Mouse (Mus musculus) c-Kit-positive CD71-positive TER-119-positive erythroid progenitor cells, embryonic 14.5 days (primary cell): ENCODE results near the gene Tarbp1.

Source experiments
- DNase-seq: peaks from one replicate; pipeline ENCODE4 v3.0.0-alpha.2; 2013; ENCODE audit warnings: low spot score

Gene Tarbp1

DNA sequence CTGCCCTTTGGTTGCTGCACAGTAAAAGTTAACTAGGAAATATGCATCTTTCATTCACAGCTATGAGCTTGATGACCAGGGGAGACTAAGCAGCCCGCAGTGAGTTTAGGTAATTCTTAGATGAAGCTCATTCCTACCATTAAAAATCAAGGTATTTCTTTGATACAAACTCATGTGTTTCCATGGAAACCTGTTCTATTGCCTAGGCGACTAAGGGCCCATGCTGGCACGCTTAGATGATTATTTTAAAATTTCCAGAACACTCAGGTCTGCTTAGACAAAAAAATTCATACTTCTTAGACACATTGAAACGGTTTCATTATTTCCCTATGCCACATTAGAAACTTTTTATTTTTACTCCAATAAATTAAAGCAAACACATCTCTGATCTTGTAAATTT is 69.8 kb downstream of the Tarbp1 start:
- no peak for DNase-seq

DNA sequence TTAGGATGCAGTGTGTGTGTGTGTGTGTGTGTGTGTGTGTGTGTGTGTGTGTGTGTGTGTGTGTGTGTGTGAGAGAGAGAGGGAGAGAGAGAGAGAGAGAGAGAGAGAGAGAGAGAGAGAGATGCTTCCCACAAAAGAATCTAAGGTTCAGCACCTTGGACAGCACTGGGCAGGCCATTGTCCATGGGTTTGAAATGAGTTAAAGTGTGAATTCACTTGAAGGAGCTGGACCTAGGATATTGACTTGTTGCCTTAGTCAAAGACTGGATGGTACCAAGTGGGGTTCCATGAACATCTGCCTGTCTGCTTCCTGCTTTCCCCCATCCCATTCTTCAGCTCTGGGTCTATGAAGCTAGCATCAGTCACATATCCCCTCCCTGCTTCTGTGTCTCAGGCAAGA is 70.3 kb downstream of the Tarbp1 start:
- DNase-seq = peak; percentile 12

DNA sequence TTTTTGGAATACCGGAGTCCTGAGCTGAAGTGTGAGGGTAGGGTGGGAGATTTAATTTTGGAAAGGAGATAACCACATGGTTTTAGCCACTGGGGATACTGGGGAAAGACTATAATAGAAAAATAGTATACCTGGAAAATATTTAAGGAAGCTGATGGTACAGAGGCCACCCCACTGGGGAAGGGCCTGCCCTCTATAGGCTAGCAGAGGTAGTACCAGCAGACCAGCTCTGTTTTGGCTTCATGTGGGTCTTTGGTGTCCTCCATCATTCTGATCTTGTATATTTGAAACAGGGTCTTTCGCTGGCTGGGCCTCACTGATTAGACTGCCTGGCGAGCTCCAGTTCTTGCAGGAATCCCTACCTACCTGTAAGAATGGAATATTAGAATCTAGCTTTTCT is 76.5 kb downstream of the Tarbp1 start:
- DNase-seq = no peak

DNA sequence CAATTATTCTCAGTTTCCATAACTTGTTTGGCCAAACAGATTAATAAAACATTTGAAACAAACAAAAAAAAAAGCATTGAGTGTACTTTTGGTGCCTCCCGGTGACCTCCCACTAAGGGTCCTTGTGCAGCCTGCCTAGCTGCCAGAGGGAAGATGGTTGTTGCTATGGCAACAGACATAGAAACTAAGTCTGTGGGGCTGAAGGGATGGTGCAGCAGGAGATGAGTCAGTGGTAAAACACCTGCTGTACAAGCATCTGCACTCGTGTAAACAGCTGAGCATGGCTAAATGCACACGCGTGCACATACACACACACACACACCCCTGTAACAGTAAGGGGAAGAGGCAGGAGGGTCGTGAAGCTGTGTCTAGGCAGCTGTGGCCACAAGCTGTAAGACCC is 78.9 kb downstream of the Tarbp1 start:
- DNase-seq = no peak

DNA sequence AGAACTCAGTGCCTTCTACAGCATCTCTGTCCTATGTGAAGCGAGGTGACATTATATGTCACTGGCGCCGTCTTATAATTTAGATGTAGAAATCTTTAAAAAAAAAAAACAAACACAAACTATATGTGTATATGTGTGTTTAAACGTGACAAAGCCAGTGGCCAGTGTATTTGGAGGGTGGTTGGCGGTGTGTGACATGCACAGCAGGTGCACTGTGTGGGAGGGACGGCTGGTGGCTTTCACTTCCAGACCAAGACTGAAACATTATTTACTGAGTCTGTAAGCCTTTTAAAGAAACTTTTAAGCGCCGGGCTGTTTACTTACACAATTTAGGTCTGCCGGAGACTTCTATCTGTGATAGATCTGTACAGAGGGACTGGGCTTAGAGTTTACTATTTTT is 79.5 kb downstream of the Tarbp1 start:
- DNase-seq = no peak

DNA sequence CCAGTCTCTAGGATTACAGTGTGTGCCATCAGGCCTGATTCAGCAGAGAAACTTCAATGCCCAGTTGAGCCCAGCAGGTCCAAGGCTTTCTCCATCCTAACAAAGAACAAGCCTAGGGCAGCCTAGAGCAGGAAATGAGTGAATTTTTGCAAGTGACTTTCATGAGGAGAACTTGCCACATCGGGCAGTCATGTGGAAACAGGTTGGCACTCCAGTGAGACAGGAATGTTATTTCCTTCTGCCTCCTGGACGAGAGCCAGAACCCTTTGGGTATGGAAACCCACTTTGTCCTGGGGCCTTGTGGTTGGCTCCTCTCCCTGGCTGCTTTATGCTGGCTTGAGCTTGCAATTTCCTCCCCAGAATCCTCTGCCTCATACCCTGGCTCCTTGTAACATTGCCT is 83.3 kb downstream of the Tarbp1 start:
- no peak for DNase-seq

DNA sequence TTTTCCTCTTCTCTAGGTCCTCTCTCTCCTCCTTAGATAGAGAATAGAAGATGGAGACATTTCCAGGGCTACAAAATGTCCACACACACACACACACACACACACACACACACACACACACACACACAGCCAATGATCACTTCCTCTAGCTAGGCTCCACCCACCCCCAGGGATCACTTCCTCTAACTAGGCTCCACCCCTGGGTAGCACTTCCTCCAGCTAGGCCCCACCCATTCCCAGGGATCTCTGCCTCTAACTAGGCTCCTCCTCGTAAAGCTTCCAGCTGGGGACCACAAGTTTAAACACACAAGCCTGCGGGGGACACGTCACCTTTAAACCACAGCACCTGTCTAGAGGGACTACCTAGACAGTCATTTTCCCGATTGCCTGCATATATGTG is 87.3 kb downstream of the Tarbp1 start:
- DNase-seq = no peak

DNA sequence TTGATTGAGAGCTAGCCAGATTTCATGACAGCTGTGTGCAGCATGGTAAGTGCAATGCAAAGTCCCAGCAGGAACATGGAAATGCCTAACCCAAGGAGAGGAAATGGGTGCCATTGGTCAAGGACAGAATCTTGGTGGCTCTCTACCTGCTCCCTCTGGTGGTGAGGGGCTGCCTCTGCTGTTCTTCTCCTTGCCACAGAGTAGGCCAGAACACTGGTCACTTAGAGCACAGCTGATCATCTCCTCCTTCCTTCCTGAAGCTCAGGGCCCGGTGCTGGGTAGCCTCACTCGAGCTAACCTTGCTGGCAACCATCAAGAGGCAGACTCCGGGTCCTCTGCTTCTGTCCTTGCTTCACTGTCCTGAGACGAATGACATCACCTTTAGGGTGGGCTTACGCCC is 92.1 kb downstream of the Tarbp1 start:
- DNase-seq = no peak

DNA sequence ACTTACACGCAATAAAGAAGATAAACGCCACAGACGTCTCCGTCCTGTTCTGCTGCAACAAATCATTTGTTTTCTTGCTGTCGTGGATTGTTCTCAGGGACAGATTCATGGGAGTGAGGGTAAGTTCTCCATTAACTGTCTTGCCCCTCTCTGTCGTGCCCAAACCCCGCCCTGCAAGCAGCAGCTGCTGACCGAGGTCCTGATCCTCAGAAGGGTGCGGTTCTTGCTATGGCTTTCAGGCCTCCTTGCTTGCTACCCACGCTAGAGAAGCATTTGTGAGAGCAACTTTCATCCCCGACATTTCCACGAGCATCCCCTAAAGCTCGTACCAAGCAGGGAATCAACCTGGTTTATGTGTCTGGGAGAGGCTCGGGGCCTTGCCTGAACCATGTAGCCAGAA is 92.6 kb downstream of the Tarbp1 start:
- DNase-seq = no peak

DNA sequence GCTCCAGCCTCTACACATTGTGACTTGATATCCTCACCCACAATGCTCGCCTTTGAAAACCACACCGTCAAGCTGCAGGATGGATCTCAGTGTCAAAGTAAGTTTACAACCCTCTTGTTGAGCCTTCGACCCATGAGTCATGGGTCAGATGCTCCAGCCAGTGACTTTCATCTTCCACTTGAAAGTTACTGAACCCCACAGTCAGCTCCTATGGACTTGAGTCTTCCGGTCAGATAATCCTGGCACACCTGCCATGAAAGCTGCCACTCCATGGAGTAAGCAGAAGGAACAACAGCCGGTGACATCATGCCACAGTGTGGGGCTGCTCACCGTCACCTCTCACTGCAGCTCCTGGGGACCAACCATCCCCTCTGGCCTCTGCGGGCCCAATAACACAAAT is 93.6 kb downstream of the Tarbp1 start:
- no peak for DNase-seq

DNA sequence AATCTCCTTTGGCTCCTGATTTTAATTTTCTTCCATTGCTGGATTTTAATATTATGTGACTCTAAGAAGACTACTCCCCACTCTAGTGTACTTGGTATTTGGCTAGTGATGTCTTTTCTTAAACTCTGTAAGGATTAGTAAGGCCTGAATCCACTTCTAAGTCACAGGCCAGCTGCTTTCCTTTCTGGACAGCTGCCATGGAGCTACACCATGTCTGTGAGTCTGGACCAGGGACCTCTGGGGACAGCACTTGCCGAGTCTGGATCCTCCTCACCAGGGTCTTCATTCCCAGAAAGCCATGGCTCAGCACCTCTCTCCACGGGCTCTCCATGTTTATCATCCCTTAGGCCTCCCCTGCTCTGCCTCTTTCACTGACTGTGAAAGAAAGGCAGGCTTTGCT is 94.7 kb downstream of the Tarbp1 start:
- DNase-seq = no peak

DNA sequence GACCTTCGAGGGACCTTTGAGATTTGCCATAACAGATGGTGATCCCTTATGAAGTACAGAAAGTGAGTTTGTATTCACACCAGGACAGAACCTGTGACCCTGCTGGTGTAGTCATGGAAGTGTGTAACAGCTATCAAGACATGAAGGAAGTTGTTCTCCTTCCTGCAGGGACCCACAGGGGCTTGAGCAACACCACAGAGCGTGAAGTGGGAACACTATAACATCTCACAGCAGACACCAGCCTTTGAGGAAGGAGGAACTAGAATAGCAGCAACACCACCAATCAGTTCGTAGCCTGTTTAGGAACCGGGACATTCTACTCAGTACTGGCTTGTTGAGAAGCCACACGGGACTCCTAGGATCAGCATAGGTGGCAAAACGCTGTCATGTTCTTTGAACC is 95.3 kb downstream of the Tarbp1 start:
- no peak for DNase-seq
